17 mouse cellular contexts compared by ENCODE assay signal in genomic region chr14:51434546-51434945, GRCm38 (mm10). TPM values are rescaled to one million over a fixed set of nuclear protein-coding genes. Genes with fewer than 3 reads are reported as not detected.
DNase-seq lines count a peak whose midpoint lies in the region; ATAC-seq and TF ChIP-seq lines count a peak whose summit lies in the region.
"Had no signal": no experiment of that assay in that cellular context is flagged by ENCODE, and none has a peak within 500 bp of the region (broad histone marks: within the 10 kb centered on the region; RNA-seq: fewer than 3 reads in every experiment).

No protein-coding gene starts in this region.

- no peak for DNase-seq in heart, adult 9 months (ENCODE audit: low spot score in 2 of 2)
- DNase-seq in liver, postnatal 0 days, result peak; percentile 16
- no peak for DNase-seq in liver
- DNase-seq in R1 (ENCODE audit: low read depth, low spot score), result peak; percentile 96
- no peak for DNase-seq in adrenal gland, postnatal 14 days
- DNase-seq: cerebellum, adult 11 months; gastrocnemius, postnatal 36 days; kidney, postnatal 10 days had no signal

- H3K9me3 ChIP-seq in heart, embryonic 13.5 days, result peaks cover 22% of the 10 kb centered on the region
- peaks cover 11% of the 10 kb centered on the region for H3K9me3 ChIP-seq in liver, postnatal 0 days (ENCODE audit: low read length)
- peaks cover 12% of the 10 kb centered on the region; the same call in 1 of the 2 replicates for H3K9me3 ChIP-seq in E14TG2a.4 (ENCODE audit: low read length)
- 0 out of 2 replicates have a peak, but pooled peaks cover 2% of the 10 kb centered on the region for H3K9me3 ChIP-seq in intestine, embryonic 16.5 days (ENCODE audit: control insufficient read depth, low read length)

- no peak for TF ChIP-seq CTCF in liver, postnatal 0 days (IDR thresholded peaks at IDR 0.05; ENCODE audit: low read depth)
- TF ChIP-seq CTCF in E14TG2a.4 (conservative IDR thresholded peaks at IDR 0.05; ENCODE audit: low read length), result no peak

- 88% methylated on average over 16 of the region's 16 CpGs for WGBS in heart, embryonic 13.5 days
- 85% methylated on average over 16 of the region's 16 CpGs for WGBS in liver, postnatal 0 days (ENCODE audit: insufficient replicate concordance)
- 95% methylated on average over 16 of the region's 16 CpGs for WGBS in intestine, embryonic 16.5 days

- H3K9ac ChIP-seq in heart, embryonic 13.5 days, result no peak overlapping the region
- no peak overlapping the region for H3K9ac ChIP-seq in liver, postnatal 0 days (replicated peaks)
- no peak overlapping the region for H3K9ac ChIP-seq in intestine, embryonic 16.5 days (ENCODE audit: low read depth, low read length)
- H3K9ac ChIP-seq: limb, embryonic 13.5 days had no signal

- no peaks in the 10 kb centered on the region for H3K4me1 ChIP-seq in heart, embryonic 13.5 days
- no peaks in the 10 kb centered on the region for H3K4me1 ChIP-seq in liver, postnatal 0 days (ENCODE audit: insufficient read depth)
- H3K4me1 ChIP-seq in E14TG2a.4 (replicated peaks; ENCODE audit: low read depth, low read length), result no peaks in the 10 kb centered on the region
- H3K4me1 ChIP-seq in intestine, embryonic 16.5 days (ENCODE audit: control insufficient read depth, insufficient read depth, low read length), result no peaks in the 10 kb centered on the region
- H3K4me1 ChIP-seq: limb, embryonic 13.5 days had no signal

- no peaks in the 10 kb centered on the region for H3K27me3 ChIP-seq in heart, embryonic 13.5 days (replicated peaks)
- no peaks in the 10 kb centered on the region for H3K27me3 ChIP-seq in liver, postnatal 0 days (ENCODE audit: insufficient read depth, low read length)
- no peaks in the 10 kb centered on the region for H3K27me3 ChIP-seq in E14TG2a.4 (ENCODE audit: insufficient read depth, low read length)
- no peaks in the 10 kb centered on the region for H3K27me3 ChIP-seq in intestine, embryonic 16.5 days (replicated peaks; ENCODE audit: control insufficient read depth, insufficient read depth, low read length)
- H3K27me3 ChIP-seq: CH12.LX; limb, embryonic 13.5 days had no signal

- no peak overlapping the region for H3K4me3 ChIP-seq in heart, embryonic 13.5 days
- no peak overlapping the region for H3K4me3 ChIP-seq in liver, postnatal 0 days (ENCODE audit: low read depth, low read length)
- H3K4me3 ChIP-seq in E14TG2a.4 (replicated peaks; ENCODE audit: low read length), result peak overlapping the region; percentile 57
- no peak overlapping the region for H3K4me3 ChIP-seq in intestine, embryonic 16.5 days (ENCODE audit: low read length)
- H3K4me3 ChIP-seq: limb, embryonic 13.5 days had no signal

- H3K36me3 ChIP-seq in heart, embryonic 13.5 days, result no peaks in the 10 kb centered on the region
- no peaks in the 10 kb centered on the region for H3K36me3 ChIP-seq in liver, postnatal 0 days (replicated peaks; ENCODE audit: insufficient read depth, low read length)
- H3K36me3 ChIP-seq in E14TG2a.4 (ENCODE audit: insufficient read depth, low read length), result no peaks in the 10 kb centered on the region
- no peaks in the 10 kb centered on the region for H3K36me3 ChIP-seq in intestine, embryonic 16.5 days (ENCODE audit: control insufficient read depth, insufficient read depth, low read length)
- H3K36me3 ChIP-seq: limb, embryonic 13.5 days had no signal

- H3K27ac ChIP-seq in heart, embryonic 13.5 days (replicated peaks), result no peak overlapping the region
- no peak overlapping the region for H3K27ac ChIP-seq in liver, postnatal 0 days (ENCODE audit: low read depth)
- H3K27ac ChIP-seq in intestine, embryonic 16.5 days (ENCODE audit: low read length), result no peak overlapping the region
- H3K27ac ChIP-seq: limb, embryonic 13.5 days had no signal

- ATAC-seq in heart, embryonic 13.5 days (ENCODE audit: extremely low read depth, insufficient number of reproducible peaks, low FRiP score, low TSS enrichment), result 0 out of 2 replicates have a peak, but pooled peaks have one; percentile 25
- no peak for ATAC-seq in liver, postnatal 0 days
- ATAC-seq in intestine, embryonic 16.5 days, result no peak
- ATAC-seq: lung, postnatal 0 days had no signal

- no peak for TF ChIP-seq EP300 in liver, postnatal 0 days (IDR thresholded peaks at IDR 0.05; ENCODE audit: low read depth)

- H3K4me2 ChIP-seq in heart, embryonic 13.5 days, result no peak overlapping the region
- no peak overlapping the region for H3K4me2 ChIP-seq in liver, postnatal 0 days (ENCODE audit: low read depth, low read length)
- H3K4me2 ChIP-seq in intestine, embryonic 16.5 days (ENCODE audit: low read depth, low read length), result no peak overlapping the region
- H3K4me2 ChIP-seq: limb, embryonic 13.5 days had no signal

RNA-seq across cellular contexts. Expression of gene Vmn2r89, which starts 17.1 kb away (rescaled TPM):
- polyA plus RNA-seq in heart, embryonic 13.5 days (2015; fragmentation: Nextera tagmentation; extraction: Ambion mirVana), result not detected in 2 replicates
- polyA plus RNA-seq in liver, postnatal 0 days (2015; fragmentation: Nextera tagmentation; extraction: Ambion mirVana), result not detected in 2 replicates
- not detected in 2 replicates for total RNA-seq in adrenal gland, postnatal 14 days (2021)
- not detected in 2 replicates for polyA plus RNA-seq in intestine, embryonic 16.5 days (2015; fragmentation: Nextera tagmentation; extraction: Ambion mirVana)
- total RNA-seq: gastrocnemius, postnatal 36 days; layer of hippocampus, postnatal 25 days had no signal
- polyA plus RNA-seq: hindbrain, embryonic 11.5 days; limb, embryonic 13.5 days; lung, postnatal 0 days; stomach, embryonic 16.5 days had no signal

RNA-seq across cellular contexts. Expression of gene Vmn2r88, which starts 23.9 kb away (rescaled TPM):
- not detected in 2 replicates for polyA plus RNA-seq in heart, embryonic 13.5 days (2015; fragmentation: Nextera tagmentation; extraction: Ambion mirVana)
- not detected in 2 replicates for polyA plus RNA-seq in liver, postnatal 0 days (2015; fragmentation: Nextera tagmentation; extraction: Ambion mirVana)
- not detected in 2 replicates for total RNA-seq in adrenal gland, postnatal 14 days (2021)
- polyA plus RNA-seq in intestine, embryonic 16.5 days (2015; fragmentation: Nextera tagmentation; extraction: Ambion mirVana), result not detected in 2 replicates
- total RNA-seq: CH12.LX; gastrocnemius, postnatal 36 days; layer of hippocampus, postnatal 25 days had no signal
- polyA plus RNA-seq: hindbrain, embryonic 11.5 days; limb, embryonic 13.5 days; lung, postnatal 0 days; stomach, embryonic 16.5 days had no signal

Comparison
In these comparisons a context has a peak if more than half of its experiments do, and no peak if none do; other contexts are left out.
1. DNase-seq: peak in liver, postnatal 0 days (single experiment) and R1 (single experiment); none in heart, adult 9 months (0 of 2), liver (single experiment) and adrenal gland, postnatal 14 days (single experiment).